Mouse (Mus musculus): ENCODE measurements around the gene Gm20388. TPM values are rescaled to one million over a fixed set of nuclear protein-coding genes. Genes with fewer than 3 reads are reported as not detected.

The Gm20388 gene
- polyA plus RNA-seq, 1 experiment from 2014 or later: not detected

DNA sequence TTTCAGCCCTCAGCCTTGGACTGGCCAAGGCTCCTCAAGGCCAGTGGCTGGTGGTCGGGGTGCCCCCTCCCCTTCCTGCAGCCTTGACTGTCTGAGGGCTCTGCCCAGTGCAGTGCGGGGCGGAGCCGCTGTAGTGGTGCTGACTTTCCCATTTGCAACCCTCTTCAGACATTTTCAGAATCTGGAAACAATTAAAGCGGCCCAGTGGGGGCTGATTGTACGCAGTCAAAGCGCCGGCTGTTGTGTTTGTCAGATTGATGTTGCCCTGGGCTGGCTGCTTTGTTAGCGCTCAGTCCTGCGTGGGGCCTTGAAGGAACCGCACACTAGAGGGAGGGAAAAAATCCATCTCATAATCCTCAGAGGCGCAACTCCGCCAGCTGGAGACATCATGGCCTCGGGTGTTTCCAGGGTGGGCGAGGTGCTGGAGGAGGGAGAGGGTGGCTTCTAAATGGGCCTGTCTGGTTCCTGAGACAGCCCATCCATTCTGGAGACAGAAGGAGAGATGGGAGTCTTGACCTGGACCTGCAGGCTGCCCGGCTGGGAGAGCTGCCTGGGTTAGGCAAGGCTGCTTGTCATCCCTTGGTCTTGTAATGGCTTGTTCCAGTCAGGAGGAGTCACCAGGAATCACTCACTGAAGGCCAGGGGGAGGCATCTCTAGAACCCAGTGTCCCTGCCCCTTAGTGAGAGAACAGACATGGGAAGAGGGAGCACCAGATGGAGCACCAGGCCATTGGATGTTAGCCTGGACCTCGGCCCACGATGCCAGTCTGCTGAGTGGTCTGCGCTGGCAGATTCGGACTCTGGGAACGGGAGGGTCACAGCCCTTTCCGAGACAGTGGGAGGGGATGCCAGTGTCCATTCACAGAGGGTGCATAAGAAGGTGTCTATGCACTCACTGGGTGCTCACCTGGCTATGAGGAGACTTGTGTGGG, 388.2 kb downstream of the Gm20388 start:
- H3K9me3 ChIP-seq: no peaks in the 10 kb centered on the region
- H3K36me3 ChIP-seq: no peaks in the 10 kb centered on the region
- H3K4me2 ChIP-seq: peak overlapping the region; percentile 43
- peaks cover 90% of the 10 kb centered on the region for H3K4me1 ChIP-seq
- 27% methylated on average over 22 of the region's 22 CpGs for WGBS
- ATAC-seq (ENCODE audit: insufficient number of reproducible peaks, insufficient read depth, low FRiP score, low TSS enrichment, low read depth): peak; percentile 67
- H3K9ac ChIP-seq: peak overlapping the region; percentile 46; the same call in 1 of the 2 replicates
- no peaks in the 10 kb centered on the region for H3K27me3 ChIP-seq
- peak overlapping the region; percentile 94 for H3K27ac ChIP-seq
- no peak overlapping the region for H3K4me3 ChIP-seq

DNA sequence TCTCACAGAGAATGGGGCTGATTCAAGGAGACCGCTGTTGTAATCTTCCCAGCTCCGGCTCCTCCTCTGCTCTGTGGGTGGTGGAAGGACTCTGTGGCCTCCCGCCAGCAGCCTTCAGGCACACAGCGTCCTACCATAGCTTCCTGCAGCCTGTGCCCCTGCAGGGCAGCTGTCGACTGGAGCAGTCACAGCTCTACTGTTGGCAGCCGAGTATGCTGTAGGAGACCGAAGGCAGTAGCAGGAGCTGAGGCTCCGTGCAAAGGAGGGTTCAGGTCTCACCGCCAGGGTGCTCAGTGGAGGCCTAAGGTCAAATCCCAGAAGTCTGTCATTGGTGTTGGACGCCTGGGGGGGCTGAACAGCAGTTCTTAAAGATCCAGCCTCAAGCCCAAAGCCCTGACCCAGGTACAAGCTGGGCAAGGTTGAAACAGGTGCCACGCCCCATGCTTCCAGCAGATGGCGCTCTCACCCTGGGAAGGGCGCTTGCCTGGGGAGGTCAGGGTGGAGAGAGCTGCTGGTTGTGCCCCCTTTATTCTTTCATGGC, 390.0 kb downstream of the Gm20388 start:
- 0 out of 2 replicates have a peak overlapping the region, but pooled peaks have one; percentile 33 for H3K9ac ChIP-seq

DNA sequence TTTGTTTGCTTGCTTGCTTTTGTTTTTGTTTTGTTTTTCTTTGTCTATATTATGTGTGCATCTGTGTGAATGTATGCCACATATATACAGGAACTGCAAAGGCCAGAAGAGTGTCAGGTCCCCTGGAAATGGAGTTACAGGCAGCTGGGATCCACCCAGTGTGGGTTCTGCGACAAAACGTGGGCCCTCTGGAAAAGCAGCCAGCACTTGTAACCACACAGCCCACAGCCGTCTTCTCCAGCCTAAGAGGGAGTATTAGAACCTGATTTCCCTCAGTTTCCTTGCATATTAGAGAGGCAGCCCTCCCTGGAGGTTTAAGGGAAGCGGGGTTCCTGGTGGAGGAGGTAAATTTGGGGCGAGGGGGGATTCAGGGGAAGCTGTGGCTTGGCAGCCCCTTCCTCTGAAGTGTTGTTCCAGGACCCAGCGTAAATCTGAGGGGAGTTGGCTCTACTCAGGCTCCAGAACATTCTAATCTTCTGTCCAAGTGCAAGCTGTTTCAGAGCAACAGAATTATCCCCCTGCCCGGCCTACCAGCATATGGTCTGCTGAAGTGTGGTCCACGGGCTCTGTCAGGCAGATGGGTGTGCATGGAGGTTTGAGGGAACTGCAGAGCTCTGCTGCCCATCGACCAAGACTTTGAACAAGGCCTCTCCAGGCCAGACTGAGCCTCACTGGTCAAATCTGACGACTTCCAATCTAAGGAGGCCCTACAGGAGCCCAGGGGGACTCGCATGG, 392.5 kb downstream of the Gm20388 start:
- H3K9ac ChIP-seq: 0 out of 2 replicates have a peak overlapping the region, but pooled peaks have one; percentile 57
- 41% methylated on average over 11 of the region's 11 CpGs for WGBS
- H3K4me2 ChIP-seq: no peak overlapping the region
- peaks cover 78% of the 10 kb centered on the region for H3K4me1 ChIP-seq
- no peak for ATAC-seq (ENCODE audit: insufficient number of reproducible peaks, insufficient read depth, low FRiP score, low TSS enrichment, low read depth)
- no peak overlapping the region for H3K4me3 ChIP-seq
- H3K9me3 ChIP-seq: no peaks in the 10 kb centered on the region
- no peaks in the 10 kb centered on the region for H3K36me3 ChIP-seq
- H3K27me3 ChIP-seq: peaks cover 8% of the 10 kb centered on the region; the same call in 1 of the 2 replicates
- H3K27ac ChIP-seq: peak overlapping the region; percentile 75

More for the DNA sequence above, 390.0 kb downstream of the Gm20388 start:
- Histone ChIP-seq H3K4me1 (peaks cover 82% of the 10 kb centered on the region), H3K27ac (peak overlapping the region; percentile 73), H3K9me3 (no peaks in the 10 kb centered on the region), H3K27me3 (no peaks in the 10 kb centered on the region), H3K4me2 (peak overlapping the region; percentile 17; the same call in 1 of the 2 replicates), H3K36me3 (no peaks in the 10 kb centered on the region), H3K4me3 (no peak overlapping the region)
- ATAC-seq (ENCODE audit: insufficient number of reproducible peaks, insufficient read depth, low FRiP score, low TSS enrichment, low read depth): no peak
- WGBS: 6% methylated on average over 13 of the region's 13 CpGs

DNA sequence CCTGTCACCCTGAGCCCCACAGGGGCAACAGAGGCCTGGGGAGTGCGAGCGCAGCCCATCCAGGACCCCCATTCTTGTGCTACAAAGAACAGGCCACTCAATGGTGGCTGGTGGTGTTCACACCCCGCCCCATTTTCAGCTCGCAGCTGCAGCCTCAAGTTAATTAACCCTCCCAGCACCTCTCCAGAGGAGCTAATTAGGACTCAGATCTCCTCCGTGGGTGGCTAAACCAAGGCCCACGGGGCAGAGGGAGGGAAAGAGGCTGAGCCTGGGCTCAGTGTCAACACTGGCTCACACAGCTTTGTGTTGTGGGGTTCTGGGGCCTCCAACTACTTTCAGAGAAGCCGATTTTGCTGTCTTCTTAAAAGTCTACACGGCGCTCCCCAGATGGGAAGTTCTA, 393.5 kb downstream of the Gm20388 start:
- 0 out of 2 replicates have a peak overlapping the region, but pooled peaks have one; percentile 14 for H3K4me2 ChIP-seq
- peaks cover 8% of the 10 kb centered on the region; the same call in 1 of the 2 replicates for H3K27me3 ChIP-seq
- no peaks in the 10 kb centered on the region for H3K9me3 ChIP-seq
- peaks cover 78% of the 10 kb centered on the region for H3K4me1 ChIP-seq
- WGBS: 37% methylated on average over 9 of the region's 9 CpGs
- H3K36me3 ChIP-seq: no peaks in the 10 kb centered on the region
- H3K9ac ChIP-seq: peak overlapping the region; percentile 57
- H3K4me3 ChIP-seq: no peak overlapping the region
- peak overlapping the region; percentile 75 for H3K27ac ChIP-seq
- ATAC-seq (ENCODE audit: insufficient number of reproducible peaks, insufficient read depth, low FRiP score, low TSS enrichment, low read depth): no peak

DNA sequence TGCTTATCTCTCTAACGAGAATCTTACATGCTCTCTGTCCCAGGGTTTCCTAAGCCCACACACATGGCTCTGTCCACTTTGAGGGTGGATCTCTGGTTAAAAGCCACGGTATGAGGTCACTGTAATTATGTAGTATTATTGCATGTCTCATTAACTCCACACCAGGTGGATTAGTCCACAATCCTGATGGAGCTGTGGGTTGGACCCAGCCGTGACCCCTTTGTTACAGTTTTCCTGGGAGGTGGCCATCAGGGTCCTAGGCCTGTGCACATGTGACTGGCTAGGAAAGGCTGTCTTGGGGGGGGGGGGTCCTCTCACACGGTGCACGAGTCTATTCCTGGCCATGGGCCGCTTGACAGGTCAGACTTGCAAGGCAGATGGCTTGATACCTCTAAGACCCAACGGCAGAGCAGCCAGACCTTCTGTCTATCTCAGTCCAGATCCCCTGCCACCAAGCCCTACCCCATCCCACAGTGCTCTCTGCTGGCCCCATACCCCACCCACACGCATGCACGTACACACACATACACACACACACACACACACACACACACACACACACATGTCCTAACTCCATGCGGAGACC, 395.3 kb downstream of the Gm20388 start:
- peaks cover 8% of the 10 kb centered on the region; the same call in 1 of the 2 replicates for H3K27me3 ChIP-seq
- no peak overlapping the region for H3K4me2 ChIP-seq
- H3K4me1 ChIP-seq: peaks cover 78% of the 10 kb centered on the region
- H3K9ac ChIP-seq: no peak overlapping the region
- H3K27ac ChIP-seq: no peak overlapping the region
- H3K4me3 ChIP-seq: no peak overlapping the region
- H3K9me3 ChIP-seq: no peaks in the 10 kb centered on the region
- 77% methylated on average over 10 of the region's 10 CpGs for WGBS
- H3K36me3 ChIP-seq: no peaks in the 10 kb centered on the region
- ATAC-seq (ENCODE audit: insufficient number of reproducible peaks, insufficient read depth, low FRiP score, low TSS enrichment, low read depth): no peak

DNA sequence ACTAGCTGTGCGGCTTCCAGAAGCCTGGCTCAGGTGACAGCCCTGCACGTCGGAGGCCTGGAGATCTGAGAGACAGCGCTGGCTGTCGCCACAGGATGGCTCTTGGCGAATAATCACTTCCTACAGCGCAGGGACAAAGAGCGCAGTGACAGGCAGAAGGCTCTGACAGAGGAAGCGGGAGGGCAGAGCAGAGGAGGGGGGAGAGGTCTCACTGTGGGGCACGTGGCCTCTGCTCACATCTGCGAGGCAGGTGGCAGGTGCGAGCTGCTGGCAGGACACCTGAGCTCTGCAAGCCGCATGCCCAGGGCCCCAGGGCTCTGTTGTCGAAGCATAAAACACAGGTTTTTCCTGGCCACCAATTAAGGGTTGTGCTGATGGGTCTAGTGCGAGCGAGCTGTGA, 396.5 kb downstream of the Gm20388 start:
- WGBS: 13% methylated on average over 16 of the region's 16 CpGs
- H3K36me3 ChIP-seq: no peaks in the 10 kb centered on the region
- ATAC-seq (ENCODE audit: insufficient number of reproducible peaks, insufficient read depth, low FRiP score, low TSS enrichment, low read depth): 0 out of 2 replicates have a peak, but pooled peaks have one; percentile 12
- H3K9me3 ChIP-seq: no peaks in the 10 kb centered on the region
- 0 out of 2 replicates have a peak overlapping the region, but pooled peaks have one; percentile 40 for H3K9ac ChIP-seq
- no peak overlapping the region for H3K27ac ChIP-seq
- H3K4me2 ChIP-seq: no peak overlapping the region
- H3K4me1 ChIP-seq: peaks cover 73% of the 10 kb centered on the region
- peaks cover 8% of the 10 kb centered on the region; the same call in 1 of the 2 replicates for H3K27me3 ChIP-seq
- no peak overlapping the region for H3K4me3 ChIP-seq

DNA sequence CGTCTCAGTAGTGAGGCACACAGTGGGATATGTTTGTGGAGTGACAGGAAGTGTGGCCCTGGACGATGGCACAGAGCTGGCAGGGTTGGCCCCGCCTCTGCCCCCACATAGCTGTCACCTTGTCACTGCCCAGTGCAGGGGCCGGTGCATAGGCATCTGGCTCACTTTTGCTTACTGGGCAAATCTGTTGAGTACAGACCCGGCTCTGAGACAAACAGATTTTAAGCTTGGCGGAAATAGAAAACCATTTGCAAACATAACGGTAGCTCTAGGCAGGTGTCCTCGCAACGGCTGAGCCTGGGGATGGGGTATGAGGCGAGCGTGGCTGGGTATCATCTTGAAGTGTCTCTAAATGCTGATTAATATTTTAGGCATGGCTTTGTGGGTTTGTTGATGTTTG, 396.9 kb downstream of the Gm20388 start:
- Histone ChIP-seq H3K27ac (no peak overlapping the region), H3K27me3 (peaks cover 8% of the 10 kb centered on the region; the same call in 1 of the 2 replicates), H3K4me1 (peaks cover 69% of the 10 kb centered on the region), H3K4me3 (no peak overlapping the region), H3K9ac (no peak overlapping the region), H3K36me3 (no peaks in the 10 kb centered on the region), H3K4me2 (no peak overlapping the region), H3K9me3 (no peaks in the 10 kb centered on the region)
- ATAC-seq (ENCODE audit: insufficient number of reproducible peaks, insufficient read depth, low FRiP score, low TSS enrichment, low read depth): no peak
- WGBS: 45% methylated on average over 11 of the region's 11 CpGs

DNA sequence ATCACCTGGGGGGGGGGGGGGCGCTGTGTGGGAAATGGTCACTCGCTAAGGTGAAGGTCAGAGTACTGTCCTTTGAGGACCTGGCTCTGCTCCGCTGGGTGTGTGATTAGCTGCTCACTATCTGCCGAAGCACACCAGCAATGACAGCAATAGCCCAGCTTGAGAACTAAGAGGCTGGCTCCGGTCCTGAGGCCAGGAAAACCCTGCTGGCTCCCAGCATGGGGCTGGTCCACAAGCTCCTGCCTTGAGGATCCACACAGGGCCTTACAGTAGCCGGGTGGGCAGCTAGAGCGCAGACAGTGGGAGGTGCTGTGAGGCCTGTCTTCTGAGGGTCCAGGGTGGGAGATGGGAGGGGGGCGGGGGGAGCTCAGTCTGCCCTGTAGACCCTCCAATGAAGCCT, 397.5 kb downstream of the Gm20388 start:
- H3K4me1 ChIP-seq: peaks cover 63% of the 10 kb centered on the region
- ATAC-seq (ENCODE audit: insufficient number of reproducible peaks, insufficient read depth, low FRiP score, low TSS enrichment, low read depth): no peak
- H3K27ac ChIP-seq: no peak overlapping the region

DNA sequence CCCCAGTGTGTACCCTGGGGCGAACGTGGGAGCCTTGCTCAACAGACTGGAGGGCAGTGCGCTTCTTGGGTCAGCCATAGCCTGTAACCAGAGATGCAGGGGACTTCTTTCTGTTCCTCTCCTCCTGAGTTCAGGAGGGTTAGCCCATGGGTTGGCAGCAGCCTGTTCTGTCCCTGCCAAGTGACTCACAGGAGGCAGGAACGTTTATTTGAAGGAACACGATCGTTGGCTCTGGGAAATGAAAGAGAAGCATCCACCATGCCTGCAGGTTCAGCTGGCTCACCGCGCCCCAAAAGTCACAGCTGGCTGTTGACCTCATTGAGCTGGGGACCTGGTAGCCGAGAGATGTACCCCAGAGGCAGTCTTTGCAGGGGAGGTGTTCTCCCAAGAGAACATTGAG, 397.9 kb downstream of the Gm20388 start:
- peaks cover 8% of the 10 kb centered on the region; the same call in 1 of the 2 replicates for H3K27me3 ChIP-seq
- ATAC-seq (ENCODE audit: insufficient number of reproducible peaks, insufficient read depth, low FRiP score, low TSS enrichment, low read depth): no peak
- H3K9ac ChIP-seq: peak overlapping the region; percentile 44; the same call in 1 of the 2 replicates
- H3K36me3 ChIP-seq: no peaks in the 10 kb centered on the region
- no peak overlapping the region for H3K4me2 ChIP-seq
- H3K27ac ChIP-seq: no peak overlapping the region
- WGBS: 47% methylated on average over 9 of the region's 9 CpGs
- peaks cover 62% of the 10 kb centered on the region for H3K4me1 ChIP-seq
- no peaks in the 10 kb centered on the region for H3K9me3 ChIP-seq
- no peak overlapping the region for H3K4me3 ChIP-seq

More for the DNA sequence above, 397.5 kb downstream of the Gm20388 start:
- Histone ChIP-seq H3K27me3 (peaks cover 8% of the 10 kb centered on the region; the same call in 1 of the 2 replicates), H3K4me3 (no peak overlapping the region), H3K9ac (peak overlapping the region; percentile 44; the same call in 1 of the 2 replicates), H3K36me3 (no peaks in the 10 kb centered on the region), H3K9me3 (no peaks in the 10 kb centered on the region), H3K4me2 (no peak overlapping the region)
- 48% methylated on average over 8 of the region's 8 CpGs for WGBS

DNA sequence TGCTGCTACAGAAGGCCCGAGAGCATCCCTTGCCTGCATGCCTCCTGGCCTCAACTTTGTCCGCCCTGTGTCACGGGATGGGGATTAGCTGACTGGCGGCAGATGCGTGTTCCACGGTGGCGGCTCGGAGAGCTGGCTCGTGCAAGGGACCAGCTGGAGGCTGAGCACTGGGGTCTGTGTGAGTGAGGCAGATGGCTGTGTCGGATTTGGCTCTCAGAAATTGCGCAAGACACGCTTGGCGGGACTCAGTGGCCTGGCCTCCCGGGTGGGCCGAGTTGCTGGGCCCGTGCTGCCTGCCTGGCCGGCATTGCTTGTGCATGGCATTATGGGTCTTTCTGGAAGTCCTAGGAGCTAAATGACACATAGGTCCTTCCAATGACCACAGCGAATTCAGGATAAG, 398.7 kb downstream of the Gm20388 start:
- Histone ChIP-seq H3K36me3 (no peaks in the 10 kb centered on the region), H3K9ac (peak overlapping the region; percentile 27; the same call in 1 of the 2 replicates), H3K9me3 (no peaks in the 10 kb centered on the region), H3K27ac (no peak overlapping the region), H3K4me3 (no peak overlapping the region), H3K4me2 (peak overlapping the region; percentile 16), H3K27me3 (peaks cover 8% of the 10 kb centered on the region; the same call in 1 of the 2 replicates), H3K4me1 (peaks cover 57% of the 10 kb centered on the region)
- whole genome bisulfite sequencing: 47% methylated on average over 18 of the region's 18 CpGs
- ATAC-seq (ENCODE audit: insufficient number of reproducible peaks, insufficient read depth, low FRiP score, low TSS enrichment, low read depth): no peak

DNA sequence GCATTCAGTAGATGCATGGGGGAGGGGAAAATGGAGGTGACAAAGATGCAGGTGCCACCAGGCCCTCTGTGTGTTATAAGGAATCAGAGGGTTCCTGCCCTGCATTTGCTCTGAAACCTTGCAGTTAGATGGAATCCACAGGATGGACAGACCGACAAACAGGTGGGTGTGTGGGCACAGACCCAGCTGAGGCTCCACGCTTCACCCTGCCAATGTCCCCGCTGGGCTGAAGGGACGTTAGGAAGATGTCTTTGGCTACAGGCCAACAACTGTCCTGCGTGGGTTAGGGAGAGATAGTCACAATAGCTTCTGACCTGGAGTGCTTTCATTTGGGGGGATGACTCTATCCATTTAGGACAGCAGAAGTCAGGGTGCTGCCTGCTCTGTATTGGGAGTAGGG, 399.4 kb downstream of the Gm20388 start:
- Histone ChIP-seq H3K27ac (no peak overlapping the region), H3K9ac (no peak overlapping the region), H3K4me1 (peaks cover 52% of the 10 kb centered on the region), H3K4me2 (no peak overlapping the region), H3K36me3 (no peaks in the 10 kb centered on the region), H3K9me3 (no peaks in the 10 kb centered on the region), H3K4me3 (no peak overlapping the region), H3K27me3 (peaks cover 8% of the 10 kb centered on the region; the same call in 1 of the 2 replicates)
- 71% methylated on average over 5 of the region's 5 CpGs for WGBS
- ATAC-seq (ENCODE audit: insufficient number of reproducible peaks, insufficient read depth, low FRiP score, low TSS enrichment, low read depth): no peak
